Mouse (Mus musculus) right cerebral cortex, adult 2 months (tissue): Measurements from ENCODE around the gene Try4.
"Not testable (repeated sequence)": the region's sequence is repeated elsewhere in the genome, so short reads cannot be mapped to it uniquely, and the experiment has no call there.

Source experiments
- DNase-seq, 2 experiments: peaks; one replicate each; pipeline ENCODE4 v3.0.0; 2021 to 2022; ENCODE audit warnings: low spot score in 2 of 2

Try4 gene

GRCm38 (mm10) chr6:41301969-41302368, at the start of gene Try4:
TSS of gene Try4 (plus strand) at chr6:41302269.
- no peak for DNase-seq

- DNase-seq, result not testable (repeated sequence)
These were observed 48.8 kb upstream of the Try4 start for GRCm38 (mm10) chr6:41253314-41253713.

- no peak for DNase-seq
These were observed 45.6 kb upstream of the Try4 start for GRCm38 (mm10) chr6:41256424-41256823.

GRCm38 (mm10) chr6:41257432-41257831, 44.6 kb upstream of the Try4 start:
- no peak for DNase-seq

- DNase-seq, result no peak
These were observed 39.3 kb upstream of the Try4 start for GRCm38 (mm10) chr6:41262796-41263195.

GRCm38 (mm10) chr6:41266140-41266539, 35.9 kb upstream of the Try4 start:
- no peak for DNase-seq

- DNase-seq, result no peak
These were observed 3.8 kb upstream of the Try4 start for GRCm38 (mm10) chr6:41298255-41298654.

- DNase-seq, result not testable (repeated sequence)
These were observed 14.7 kb downstream of the Try4 start, which contains the start of gene Try5 for GRCm38 (mm10) chr6:41316741-41317140. TSS of gene Try5 (minus strand) at chr6:41316841.

- no peak for DNase-seq
These were observed 51.9 kb downstream of the Try4 start, which contains the start of gene Try10 for GRCm38 (mm10) chr6:41353932-41354331. TSS of gene Try10 (plus strand) at chr6:41354105.
